Mouse (Mus musculus): ENCODE results near the gene Camta1. TPM values are rescaled to one million over a fixed set of nuclear protein-coding genes. Genes with fewer than 3 reads are reported as not detected.

The Camta1 gene
- polyA plus RNA-seq, 1 experiment, result 26.3 TPM

- Histone ChIP-seq H3K27ac (ENCODE audit: insufficient read depth, low read depth, low read length) (no peak overlapping the region), H3K4me3 (ENCODE audit: insufficient read depth, low read length) (no peak overlapping the region), H3K4me1 (ENCODE audit: control insufficient read depth, insufficient read depth, low read length) (no peaks in the 10 kb centered on the region)
- no peak for TF ChIP-seq POLR2A (IDR thresholded peaks at IDR 0.05; ENCODE audit: borderline replicate concordance, low read depth, low read length)
- TF ChIP-seq CTCF (IDR thresholded peaks at IDR 0.05; ENCODE audit: low read depth, low read length), result no peak
Measured at GRCm38 (mm10) chr4:151372855-151373566, 488.7 kb downstream of the Camta1 start.

- H3K4me3 ChIP-seq (ENCODE audit: insufficient read depth, low read length), result no peak overlapping the region
- H3K4me1 ChIP-seq (ENCODE audit: control insufficient read depth, insufficient read depth, low read length), result no peaks in the 10 kb centered on the region
- TF ChIP-seq POLR2A (IDR thresholded peaks at IDR 0.05; ENCODE audit: borderline replicate concordance, low read depth, low read length) (no peak), CTCF (IDR thresholded peaks at IDR 0.05; ENCODE audit: low read depth, low read length) (no peak)
- no peak overlapping the region for H3K27ac ChIP-seq (ENCODE audit: insufficient read depth, low read depth, low read length)
Measured at GRCm38 (mm10) chr4:151366941-151367545, 494.6 kb downstream of the Camta1 start.

GRCm38 (mm10) chr4:151360976-151361673, 500.6 kb downstream of the Camta1 start:
- H3K4me1 ChIP-seq (ENCODE audit: control insufficient read depth, insufficient read depth, low read length), result no peaks in the 10 kb centered on the region
- H3K27ac ChIP-seq (ENCODE audit: insufficient read depth, low read depth, low read length), result no peak overlapping the region
- TF ChIP-seq POLR2A (IDR thresholded peaks at IDR 0.05; ENCODE audit: borderline replicate concordance, low read depth, low read length), result no peak
- no peak for TF ChIP-seq CTCF (IDR thresholded peaks at IDR 0.05; ENCODE audit: low read depth, low read length)
- no peak overlapping the region for H3K4me3 ChIP-seq (ENCODE audit: insufficient read depth, low read length)

- no peak for TF ChIP-seq POLR2A (IDR thresholded peaks at IDR 0.05; ENCODE audit: borderline replicate concordance, low read depth, low read length)
- no peak for TF ChIP-seq CTCF (IDR thresholded peaks at IDR 0.05; ENCODE audit: low read depth, low read length)
- no peak overlapping the region for H3K4me3 ChIP-seq (ENCODE audit: insufficient read depth, low read length)
- no peak overlapping the region for H3K27ac ChIP-seq (ENCODE audit: insufficient read depth, low read depth, low read length)
Measured at GRCm38 (mm10) chr4:151355505-151355904, 506.2 kb downstream of the Camta1 start.

GRCm38 (mm10) chr4:151352791-151353190, 508.9 kb downstream of the Camta1 start:
- Histone ChIP-seq H3K4me1 (ENCODE audit: control insufficient read depth, insufficient read depth, low read length) (no peaks in the 10 kb centered on the region), H3K27ac (ENCODE audit: insufficient read depth, low read depth, low read length) (no peak overlapping the region), H3K4me3 (ENCODE audit: insufficient read depth, low read length) (no peak overlapping the region)
- TF ChIP-seq CTCF (IDR thresholded peaks at IDR 0.05; ENCODE audit: low read depth, low read length), result no peak
- TF ChIP-seq POLR2A (IDR thresholded peaks at IDR 0.05; ENCODE audit: borderline replicate concordance, low read depth, low read length), result no peak

More at GRCm38 (mm10) chr4:151355505-151355904, 506.2 kb downstream of the Camta1 start:
- no peaks in the 10 kb centered on the region for H3K4me1 ChIP-seq (ENCODE audit: control insufficient read depth, insufficient read depth, low read length)

- no peak for TF ChIP-seq POLR2A (IDR thresholded peaks at IDR 0.05; ENCODE audit: borderline replicate concordance, low read depth, low read length)
- TF ChIP-seq CTCF (IDR thresholded peaks at IDR 0.05; ENCODE audit: low read depth, low read length), result no peak
- Histone ChIP-seq H3K4me1 (ENCODE audit: control insufficient read depth, insufficient read depth, low read length) (no peaks in the 10 kb centered on the region), H3K27ac (ENCODE audit: insufficient read depth, low read depth, low read length) (no peak overlapping the region), H3K4me3 (ENCODE audit: insufficient read depth, low read length) (no peak overlapping the region)
Measured at GRCm38 (mm10) chr4:151352249-151352648, 509.4 kb downstream of the Camta1 start.

GRCm38 (mm10) chr4:151351757-151352156, 509.9 kb downstream of the Camta1 start:
- H3K27ac ChIP-seq (ENCODE audit: insufficient read depth, low read depth, low read length), result no peak overlapping the region
- no peak overlapping the region for H3K4me3 ChIP-seq (ENCODE audit: insufficient read depth, low read length)
- TF ChIP-seq POLR2A (IDR thresholded peaks at IDR 0.05; ENCODE audit: borderline replicate concordance, low read depth, low read length) (no peak), CTCF (IDR thresholded peaks at IDR 0.05; ENCODE audit: low read depth, low read length) (no peak)
- H3K4me1 ChIP-seq (ENCODE audit: control insufficient read depth, insufficient read depth, low read length), result no peaks in the 10 kb centered on the region

- TF ChIP-seq POLR2A (IDR thresholded peaks at IDR 0.05; ENCODE audit: borderline replicate concordance, low read depth, low read length) (no peak), CTCF (IDR thresholded peaks at IDR 0.05; ENCODE audit: low read depth, low read length) (no peak)
- Histone ChIP-seq H3K4me3 (ENCODE audit: insufficient read depth, low read length) (no peak overlapping the region), H3K4me1 (ENCODE audit: control insufficient read depth, insufficient read depth, low read length) (no peaks in the 10 kb centered on the region), H3K27ac (ENCODE audit: insufficient read depth, low read depth, low read length) (no peak overlapping the region)
Measured at GRCm38 (mm10) chr4:151347620-151348019, 514.1 kb downstream of the Camta1 start.

- no peak overlapping the region for H3K27ac ChIP-seq (ENCODE audit: insufficient read depth, low read depth, low read length)
- H3K4me1 ChIP-seq (ENCODE audit: control insufficient read depth, insufficient read depth, low read length), result no peaks in the 10 kb centered on the region
- TF ChIP-seq CTCF (IDR thresholded peaks at IDR 0.05; ENCODE audit: low read depth, low read length) (no peak), POLR2A (IDR thresholded peaks at IDR 0.05; ENCODE audit: borderline replicate concordance, low read depth, low read length) (no peak)
- no peak overlapping the region for H3K4me3 ChIP-seq (ENCODE audit: insufficient read depth, low read length)
Measured at GRCm38 (mm10) chr4:151346673-151347072, 515.0 kb downstream of the Camta1 start.

- Histone ChIP-seq H3K4me1 (ENCODE audit: control insufficient read depth, insufficient read depth, low read length) (no peaks in the 10 kb centered on the region), H3K4me3 (ENCODE audit: insufficient read depth, low read length) (no peak overlapping the region), H3K27ac (ENCODE audit: insufficient read depth, low read depth, low read length) (no peak overlapping the region)
- TF ChIP-seq POLR2A (IDR thresholded peaks at IDR 0.05; ENCODE audit: borderline replicate concordance, low read depth, low read length), result no peak
- no peak for TF ChIP-seq CTCF (IDR thresholded peaks at IDR 0.05; ENCODE audit: low read depth, low read length)
Measured at GRCm38 (mm10) chr4:151344811-151345210, 516.9 kb downstream of the Camta1 start.

Measured in bone marrow macrophage, adult 2 months (primary cell).